Mouse (Mus musculus) cerebellum, adult 2 months (tissue): ENCODE results near the gene Grin2a. TPM values are rescaled to one million over a fixed set of nuclear protein-coding genes. Genes with fewer than 3 reads are reported as not detected.

Source experiments
- DNase-seq, 2 experiments: peaks; one replicate each; pipeline ENCODE4 v3.0.0; 2021
- H3K27ac ChIP-seq: fragments of 200-500 bp; 2 replicates; pipeline ENCODE4 v1.5.1; 2012; ENCODE audit warnings: low read length, control low read depth, inconsistent platforms; ENCODE audit not compliant: insufficient read depth
- H3K27me3 ChIP-seq: fragments of 200-500 bp; 2 replicates; pipeline ENCODE4 v1.6.1; 2012; ENCODE audit warnings: inconsistent platforms, mild to moderate bottlenecking, low read length, moderate library complexity; ENCODE audit not compliant: control insufficient read depth, insufficient read depth
- H3K4me1 ChIP-seq: fragments of 200-500 bp; 2 replicates; pipeline ENCODE4 v1.6.1; 2011; ENCODE audit warnings: low read length; ENCODE audit not compliant: control insufficient read depth, insufficient read depth
- H3K4me3 ChIP-seq: fragments of 200-500 bp; replicated peaks from 2 replicates; pipeline ENCODE3; 2011; ENCODE audit warnings: mild to moderate bottlenecking, low read depth, low read length, control low read depth; ENCODE audit not compliant: insufficient read depth
- CTCF ChIP-seq: fragments of 200-500 bp; IDR thresholded peaks from 2 replicates; pipeline ENCODE4 v1.5.1; 2011; ENCODE audit warnings: low read depth, mild to moderate bottlenecking, control low read depth, low read length, moderate library complexity, borderline replicate concordance; ENCODE audit not compliant: insufficient read depth
- POLR2A ChIP-seq: fragments of 200-500 bp; IDR thresholded peaks from 2 replicates; pipeline ENCODE4 v1.6.1; 2011; ENCODE audit warnings: low read length, control low read depth, borderline replicate concordance; ENCODE audit not compliant: insufficient read depth
- WGBS: fragments of 180-500 bp; shearing (Covaris S2); methylation state at CpG from one replicate; pipeline ENCODE4 v1.1.7; 2018; 5-methylcytosine and 5-hydroxymethylcytosine counted together
- polyA plus RNA-seq: library from polyadenylated mRNA; depleted of rRNA; stranded (reverse); fragments of >200 nt; gene quantifications from 2 replicates; pipeline ENCODE4 v1.2.3, GENCODE M21; 2012

The Grin2a gene
- polyA plus RNA-seq, 1 experiment = 17.4 TPM

GRCm38 (mm10) chr16:9851265-9851988 lies 143.9 kb downstream of the Grin2a start:
- Histone ChIP-seq H3K27me3 (no peaks in the 10 kb centered on the region), H3K4me1 (peaks cover 21% of the 10 kb centered on the region), H3K27ac (no peak overlapping the region), H3K4me3 (no peak overlapping the region)
- peak; percentile 38 to 68 for DNase-seq
- WGBS = 48% methylated on average over 12 of the region's 12 CpGs
- TF ChIP-seq CTCF (no peak), POLR2A (no peak)

GRCm38 (mm10) chr16:9841496-9841895 lies 153.9 kb downstream of the Grin2a start:
- no peaks in the 10 kb centered on the region; the same call in 1 of the 2 replicates for H3K4me1 ChIP-seq
- TF ChIP-seq CTCF (no peak), POLR2A (no peak)
- DNase-seq = no peak
- H3K4me3 ChIP-seq = no peak overlapping the region
- 89% methylated on average over 3 of the region's 3 CpGs for WGBS
- H3K27ac ChIP-seq = no peak overlapping the region
- H3K27me3 ChIP-seq = no peaks in the 10 kb centered on the region

- H3K27me3 ChIP-seq = no peaks in the 10 kb centered on the region
- H3K4me1 ChIP-seq = no peaks in the 10 kb centered on the region
- no peak for DNase-seq
- H3K4me3 ChIP-seq = no peak overlapping the region
- WGBS = 73% methylated on average over 8 of the region's 8 CpGs
- no peak overlapping the region for H3K27ac ChIP-seq
- TF ChIP-seq POLR2A (no peak), CTCF (no peak)
Measured at GRCm38 (mm10) chr16:9836542-9836941, 158.8 kb downstream of the Grin2a start.

- no peaks in the 10 kb centered on the region for H3K27me3 ChIP-seq
- no peak for DNase-seq
- 89% methylated on average over 2 of the region's 2 CpGs for WGBS
- H3K4me3 ChIP-seq = no peak overlapping the region
- H3K4me1 ChIP-seq = peaks cover 5% of the 10 kb centered on the region
- H3K27ac ChIP-seq = no peak overlapping the region
- TF ChIP-seq CTCF (no peak), POLR2A (no peak)
Measured at GRCm38 (mm10) chr16:9834236-9834635, 161.1 kb downstream of the Grin2a start.

- Histone ChIP-seq H3K4me1 (peaks cover 5% of the 10 kb centered on the region), H3K27me3 (no peaks in the 10 kb centered on the region), H3K27ac (no peak overlapping the region), H3K4me3 (no peak overlapping the region)
- WGBS = 75% methylated on average over 2 of the region's 2 CpGs
- TF ChIP-seq POLR2A = no peak
- TF ChIP-seq CTCF = no peak
- no peak for DNase-seq
Measured at GRCm38 (mm10) chr16:9825110-9825483, 170.3 kb downstream of the Grin2a start.

GRCm38 (mm10) chr16:9824436-9825109 lies 170.8 kb downstream of the Grin2a start:
- Histone ChIP-seq H3K27me3 (no peaks in the 10 kb centered on the region), H3K4me3 (no peak overlapping the region), H3K4me1 (peaks cover 8% of the 10 kb centered on the region), H3K27ac (no peak overlapping the region)
- no peak for TF ChIP-seq CTCF
- WGBS = 92% methylated on average over 4 of the region's 4 CpGs
- no peak for DNase-seq

DNA sequence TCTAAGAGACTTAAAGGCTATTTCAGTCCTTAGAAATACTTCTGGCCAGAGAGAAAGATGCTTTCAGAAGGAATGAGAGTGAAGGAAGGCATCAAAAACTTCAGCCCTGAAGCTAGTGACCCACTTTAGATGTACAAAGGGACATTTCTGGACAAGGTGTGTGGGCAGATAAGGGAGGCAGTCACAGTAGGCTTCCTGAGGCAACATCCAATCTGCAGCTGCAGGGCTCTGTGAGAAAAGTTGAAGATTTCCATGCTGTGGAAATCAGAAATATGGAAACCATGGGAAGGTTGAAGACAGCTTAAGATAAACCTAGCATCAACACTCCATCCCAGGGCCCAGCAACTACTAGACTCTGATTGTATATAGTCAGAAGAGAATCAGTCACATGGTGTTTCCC lies 171.7 kb downstream of the Grin2a start:
- DNase-seq = no peak

DNA sequence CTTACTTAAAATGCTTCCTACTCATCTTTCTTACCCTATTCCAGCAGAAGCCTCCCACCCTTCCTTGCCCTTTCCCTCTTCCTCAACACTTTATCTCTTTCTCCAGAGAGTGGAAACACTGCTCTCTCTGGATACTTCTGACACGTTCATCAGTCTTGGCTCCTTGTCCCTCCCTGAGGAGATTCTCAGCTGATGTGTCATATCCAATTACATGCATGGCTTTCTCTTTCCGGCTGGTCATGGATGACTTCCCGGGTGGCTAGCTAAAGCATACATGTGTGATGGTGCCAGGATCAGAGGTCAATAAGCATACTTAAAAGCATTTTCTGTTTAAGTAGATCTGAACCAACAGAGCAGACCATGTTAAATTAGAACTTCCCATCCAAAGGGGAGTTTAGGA lies 175.9 kb downstream of the Grin2a start:
- peak; percentile 65 to 85 for DNase-seq
- Histone ChIP-seq H3K27ac (no peak overlapping the region), H3K4me1 (peaks cover 13% of the 10 kb centered on the region), H3K4me3 (no peak overlapping the region), H3K27me3 (no peaks in the 10 kb centered on the region)
- TF ChIP-seq CTCF = no peak
- no peak for TF ChIP-seq POLR2A
- 9% methylated on average over 3 of the region's 3 CpGs for WGBS

More for the DNA sequence above, 171.7 kb downstream of the Grin2a start:
- Histone ChIP-seq H3K4me1 (peaks cover 13% of the 10 kb centered on the region), H3K27ac (no peak overlapping the region), H3K27me3 (no peaks in the 10 kb centered on the region), H3K4me3 (no peak overlapping the region)
- TF ChIP-seq POLR2A (no peak), CTCF (no peak)
